Mouse (Mus musculus): ENCODE results near the gene Hbs1l. TPM values are rescaled to one million over a fixed set of nuclear protein-coding genes. Genes with fewer than 3 reads are reported as not detected.

Hbs1l gene
- polyA plus RNA-seq, 1 experiment from 2014 or later = 77.0 TPM

DNA sequence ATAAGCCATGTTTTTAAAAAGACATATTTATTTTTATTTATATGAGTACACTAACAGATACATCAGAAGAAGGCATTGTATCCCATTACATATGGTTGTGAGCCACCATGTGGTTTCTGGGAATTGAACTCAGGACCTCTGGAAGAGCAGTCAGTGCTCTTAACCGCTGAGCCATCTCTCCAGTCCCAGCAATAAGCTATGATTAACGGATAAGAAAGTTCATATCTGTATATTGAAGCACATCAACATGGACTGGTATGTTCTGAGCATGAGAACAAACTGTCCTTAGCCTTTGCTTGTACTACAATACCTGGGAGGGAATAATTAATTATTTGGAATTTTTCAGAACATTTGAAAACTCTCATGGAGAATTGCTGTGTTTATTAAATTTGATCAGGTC, 25.9 kb upstream of the Hbs1l start:
- H3K36me3 ChIP-seq = no peaks in the 10 kb centered on the region
- H3K9me3 ChIP-seq (replicated peaks) = no peaks in the 10 kb centered on the region
- no peak for ATAC-seq (ENCODE audit: insufficient number of reproducible peaks, low FRiP score)
- no peak overlapping the region for H3K4me2 ChIP-seq
- no peak overlapping the region for H3K9ac ChIP-seq
- H3K27me3 ChIP-seq (replicated peaks) = no peaks in the 10 kb centered on the region
- H3K4me3 ChIP-seq = no peak overlapping the region
- no peaks in the 10 kb centered on the region; the same call in 1 of the 2 replicates for H3K4me1 ChIP-seq (replicated peaks)
- H3K27ac ChIP-seq (ENCODE audit: poor library complexity, severe bottlenecking) = no peak overlapping the region
- 86% methylated on average over 2 of the region's 2 CpGs for WGBS

DNA sequence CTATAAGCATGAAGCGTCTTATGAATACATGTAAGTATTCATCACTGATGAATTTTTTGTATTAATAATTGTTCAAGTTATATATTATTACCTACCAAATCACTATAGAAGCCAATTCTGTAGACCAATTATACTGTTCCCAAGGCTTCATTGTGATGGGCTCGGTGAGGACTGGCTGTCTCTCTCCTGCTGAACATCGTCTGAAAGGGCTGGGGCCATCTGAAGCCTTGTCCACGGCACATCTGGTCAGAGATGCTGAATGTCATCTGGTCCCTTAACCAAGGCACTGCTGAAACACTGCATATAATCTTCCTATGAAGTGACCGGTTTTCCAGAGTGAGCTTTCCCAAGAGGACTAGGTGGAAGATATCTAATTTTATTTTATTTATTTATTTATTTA, 24.9 kb upstream of the Hbs1l start:
- Histone ChIP-seq H3K4me3 (no peak overlapping the region), H3K27ac (ENCODE audit: poor library complexity, severe bottlenecking) (no peak overlapping the region), H3K9me3 (replicated peaks) (no peaks in the 10 kb centered on the region), H3K4me1 (replicated peaks) (no peaks in the 10 kb centered on the region; the same call in 1 of the 2 replicates), H3K27me3 (replicated peaks) (no peaks in the 10 kb centered on the region), H3K9ac (no peak overlapping the region), H3K4me2 (no peak overlapping the region), H3K36me3 (no peaks in the 10 kb centered on the region)
- WGBS = 86% methylated on average over 5 of the region's 5 CpGs
- no peak for ATAC-seq (ENCODE audit: insufficient number of reproducible peaks, low FRiP score)

DNA sequence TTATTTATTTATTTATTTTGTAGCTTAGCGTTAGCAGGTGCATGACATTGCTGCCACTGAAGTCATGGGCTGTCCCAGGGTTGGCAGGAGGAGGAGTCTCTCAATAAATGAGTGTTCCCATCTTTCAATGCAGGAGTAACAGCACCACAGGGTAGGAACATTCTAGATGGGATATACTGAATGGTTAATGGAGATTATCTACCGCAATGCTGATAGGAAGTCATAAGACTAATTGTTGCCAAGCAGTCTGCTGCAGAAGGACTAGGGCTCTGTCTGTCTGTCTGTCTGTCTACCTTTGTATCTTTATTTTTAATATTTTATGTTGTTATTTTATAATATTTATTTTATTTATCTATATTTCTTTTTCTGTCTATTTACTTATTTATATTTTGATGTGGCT, 24.5 kb upstream of the Hbs1l start:
- no peak overlapping the region for H3K4me2 ChIP-seq
- ATAC-seq (ENCODE audit: insufficient number of reproducible peaks, low FRiP score) = no peak
- H3K9me3 ChIP-seq (replicated peaks) = no peaks in the 10 kb centered on the region
- H3K9ac ChIP-seq = no peak overlapping the region
- no peak overlapping the region for H3K27ac ChIP-seq (ENCODE audit: poor library complexity, severe bottlenecking)
- H3K36me3 ChIP-seq = no peaks in the 10 kb centered on the region
- H3K4me1 ChIP-seq (replicated peaks) = no peaks in the 10 kb centered on the region; the same call in 1 of the 2 replicates
- H3K27me3 ChIP-seq (replicated peaks) = no peaks in the 10 kb centered on the region
- WGBS = 93% methylated on average over 2 of the region's 2 CpGs
- H3K4me3 ChIP-seq = no peak overlapping the region

DNA sequence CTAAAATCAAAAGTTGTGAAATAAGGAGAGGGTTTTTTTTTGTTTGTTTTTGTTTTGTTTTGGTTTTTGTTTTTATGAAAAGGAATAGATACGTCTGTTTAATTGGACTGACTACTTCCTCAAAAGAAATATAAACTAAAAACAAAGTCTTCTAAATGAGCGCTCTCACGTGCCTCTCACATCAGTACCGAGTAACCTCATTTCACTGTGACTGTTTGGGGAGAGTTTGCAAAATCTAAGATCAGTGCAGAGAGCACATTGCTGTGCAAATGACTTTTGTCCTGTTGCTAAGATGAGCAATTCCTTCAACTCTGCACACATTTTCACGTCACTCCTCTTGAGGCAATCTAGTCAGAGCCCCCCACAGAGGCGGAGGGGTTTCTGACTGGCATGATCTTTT, 24.0 kb upstream of the Hbs1l start:
- 76% methylated on average over 6 of the region's 6 CpGs for WGBS
- H3K27ac ChIP-seq (ENCODE audit: poor library complexity, severe bottlenecking) = no peak overlapping the region
- no peak for ATAC-seq (ENCODE audit: insufficient number of reproducible peaks, low FRiP score)
- H3K4me1 ChIP-seq (replicated peaks) = no peaks in the 10 kb centered on the region; the same call in 1 of the 2 replicates
- no peak overlapping the region for H3K4me3 ChIP-seq
- H3K9ac ChIP-seq = no peak overlapping the region
- no peaks in the 10 kb centered on the region for H3K9me3 ChIP-seq (replicated peaks)
- no peaks in the 10 kb centered on the region for H3K36me3 ChIP-seq
- no peak overlapping the region for H3K4me2 ChIP-seq
- no peaks in the 10 kb centered on the region for H3K27me3 ChIP-seq (replicated peaks)

DNA sequence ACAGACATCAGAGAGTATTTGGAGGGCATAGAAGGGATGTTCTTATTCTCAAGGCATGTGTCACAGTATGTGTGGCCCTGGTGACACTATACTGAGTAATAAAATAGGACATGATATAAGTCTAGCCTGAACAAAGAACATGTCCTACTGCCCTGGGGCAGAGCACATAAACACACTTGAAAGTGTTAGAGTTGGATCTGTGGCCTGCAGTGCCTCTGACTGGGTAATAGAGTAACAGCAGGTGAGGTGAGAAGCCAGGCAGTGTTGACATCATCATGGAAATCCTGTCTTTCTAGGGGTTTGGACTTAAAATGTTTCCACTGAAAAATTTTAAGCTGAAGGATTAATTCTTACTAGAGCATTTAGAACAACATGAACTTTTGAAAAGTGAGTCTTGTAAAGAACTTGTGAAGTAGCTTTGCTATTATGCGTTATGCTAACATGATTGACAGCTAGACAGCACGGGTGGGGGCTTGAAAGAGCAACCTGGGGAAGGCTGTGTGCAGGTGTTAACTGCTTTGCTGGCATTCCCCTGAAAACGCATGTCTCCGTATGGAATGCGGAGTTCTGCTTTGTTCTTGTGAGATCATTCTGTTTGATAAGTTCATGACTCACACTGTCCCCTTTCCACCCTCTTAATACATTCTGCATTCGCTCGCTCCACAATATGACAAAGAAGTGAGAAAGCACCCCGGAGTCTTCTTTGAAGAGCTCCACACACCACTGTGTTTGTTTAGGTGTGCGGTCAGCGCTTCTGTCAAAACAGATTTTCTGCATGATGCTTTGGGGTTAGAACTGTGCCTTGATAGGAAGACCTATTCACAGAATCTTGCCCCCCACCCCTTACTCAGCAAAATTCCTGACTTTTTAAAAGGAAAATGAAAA, 8.3 kb upstream of the Hbs1l start:
- H3K27me3 ChIP-seq (replicated peaks) = no peaks in the 10 kb centered on the region
- H3K36me3 ChIP-seq = no peaks in the 10 kb centered on the region
- ATAC-seq (ENCODE audit: insufficient number of reproducible peaks, low FRiP score) = no peak
- no peak overlapping the region for H3K9ac ChIP-seq
- no peaks in the 10 kb centered on the region for H3K9me3 ChIP-seq (replicated peaks)
- WGBS = 66% methylated on average over 10 of the region's 10 CpGs
- H3K4me1 ChIP-seq (replicated peaks) = no peaks in the 10 kb centered on the region
- no peak overlapping the region for H3K4me2 ChIP-seq
- H3K4me3 ChIP-seq = no peak overlapping the region
- H3K27ac ChIP-seq (ENCODE audit: poor library complexity, severe bottlenecking) = no peak overlapping the region

DNA sequence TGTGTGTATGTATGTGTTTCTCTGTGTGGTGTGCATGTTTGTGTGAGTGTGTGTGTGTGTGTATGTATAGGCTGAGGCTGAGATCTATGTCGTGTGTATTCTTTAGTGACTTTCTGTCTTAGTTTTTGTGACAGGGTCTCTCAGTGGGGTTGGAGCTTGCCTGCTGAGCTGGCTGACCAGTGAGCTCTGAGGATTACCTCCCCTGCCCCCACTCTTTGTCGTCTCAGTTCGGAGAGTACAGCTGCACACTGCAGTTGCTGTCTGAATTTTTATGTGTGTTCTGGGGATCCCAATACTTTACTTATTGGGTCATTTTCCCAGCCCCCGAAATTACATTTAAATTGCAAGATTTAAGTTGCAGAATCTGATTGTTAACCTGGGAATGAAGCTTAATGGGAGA, 4.6 kb upstream of the Hbs1l start:
- no peaks in the 10 kb centered on the region for H3K4me1 ChIP-seq (replicated peaks)
- H3K4me2 ChIP-seq = no peak overlapping the region
- no peak for ATAC-seq (ENCODE audit: insufficient number of reproducible peaks, low FRiP score)
- 48% methylated on average over 4 of the region's 4 CpGs for WGBS
- no peaks in the 10 kb centered on the region for H3K36me3 ChIP-seq
- no peak overlapping the region for H3K9ac ChIP-seq
- H3K27ac ChIP-seq (ENCODE audit: poor library complexity, severe bottlenecking) = no peak overlapping the region
- no peak overlapping the region for H3K4me3 ChIP-seq
- H3K27me3 ChIP-seq (replicated peaks) = no peaks in the 10 kb centered on the region
- no peaks in the 10 kb centered on the region for H3K9me3 ChIP-seq (replicated peaks)

DNA sequence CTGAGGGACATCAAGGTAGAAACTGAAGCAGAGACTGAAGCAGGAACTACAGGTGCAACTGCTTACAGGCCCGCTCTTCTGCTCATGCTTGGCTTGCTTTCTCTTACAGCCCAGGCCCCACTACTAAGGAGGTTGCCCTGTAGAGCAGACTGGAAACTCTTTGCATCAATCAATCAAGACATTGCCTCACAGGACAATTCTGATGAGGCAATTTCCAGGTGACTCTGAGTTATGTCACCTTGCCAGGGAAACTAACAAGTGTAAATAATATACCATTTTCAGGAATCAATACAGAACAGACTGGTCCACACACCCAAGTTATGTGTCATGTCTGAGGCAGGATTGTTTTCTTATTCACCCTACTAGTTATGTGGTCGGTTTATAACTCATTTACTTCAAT, 1.6 kb upstream of the Hbs1l start:
- no peak overlapping the region for H3K4me3 ChIP-seq
- WGBS = 90% methylated on average over 2 of the region's 2 CpGs
- no peaks in the 10 kb centered on the region for H3K27me3 ChIP-seq (replicated peaks)
- ATAC-seq (ENCODE audit: insufficient number of reproducible peaks, low FRiP score) = no peak
- H3K27ac ChIP-seq (ENCODE audit: poor library complexity, severe bottlenecking) = no peak overlapping the region
- H3K36me3 ChIP-seq = peaks cover 2% of the 10 kb centered on the region; the same call in 1 of the 2 replicates
- H3K9ac ChIP-seq = no peak overlapping the region
- H3K4me2 ChIP-seq = no peak overlapping the region
- H3K9me3 ChIP-seq (replicated peaks) = no peaks in the 10 kb centered on the region
- peaks cover 12% of the 10 kb centered on the region for H3K4me1 ChIP-seq (replicated peaks)

DNA sequence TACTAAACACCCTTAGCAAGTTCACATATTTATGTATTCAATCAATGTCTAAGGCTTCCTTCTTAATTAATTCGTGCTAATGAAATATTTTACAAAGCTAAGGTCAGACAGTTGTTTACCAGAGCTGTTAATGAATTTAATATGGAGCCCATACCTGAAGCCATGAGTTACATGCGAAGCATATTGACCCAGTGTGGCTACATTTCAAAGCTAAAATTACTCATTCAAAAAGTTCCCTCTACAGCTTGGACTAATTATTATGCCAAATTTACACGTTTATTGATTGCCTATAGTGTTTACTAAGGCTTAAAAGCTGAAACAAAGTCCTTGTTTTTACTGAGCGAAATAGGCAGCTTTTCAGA, 401 bp upstream of the Hbs1l start:
- peaks cover 12% of the 10 kb centered on the region for H3K36me3 ChIP-seq
- no peaks in the 10 kb centered on the region for H3K9me3 ChIP-seq (replicated peaks)
- peak overlapping the region; percentile 97; the same call in 1 of the 2 replicates for H3K9ac ChIP-seq
- peak overlapping the region; percentile 100 for H3K4me3 ChIP-seq
- H3K27me3 ChIP-seq (replicated peaks) = no peaks in the 10 kb centered on the region
- peak overlapping the region; percentile 89 for H3K4me2 ChIP-seq
- WGBS = 50% methylated on average over 4 of the region's 4 CpGs
- H3K27ac ChIP-seq (ENCODE audit: poor library complexity, severe bottlenecking) = no peak overlapping the region
- ATAC-seq (ENCODE audit: insufficient number of reproducible peaks, low FRiP score) = no peak
- H3K4me1 ChIP-seq (replicated peaks) = peaks cover 12% of the 10 kb centered on the region

DNA sequence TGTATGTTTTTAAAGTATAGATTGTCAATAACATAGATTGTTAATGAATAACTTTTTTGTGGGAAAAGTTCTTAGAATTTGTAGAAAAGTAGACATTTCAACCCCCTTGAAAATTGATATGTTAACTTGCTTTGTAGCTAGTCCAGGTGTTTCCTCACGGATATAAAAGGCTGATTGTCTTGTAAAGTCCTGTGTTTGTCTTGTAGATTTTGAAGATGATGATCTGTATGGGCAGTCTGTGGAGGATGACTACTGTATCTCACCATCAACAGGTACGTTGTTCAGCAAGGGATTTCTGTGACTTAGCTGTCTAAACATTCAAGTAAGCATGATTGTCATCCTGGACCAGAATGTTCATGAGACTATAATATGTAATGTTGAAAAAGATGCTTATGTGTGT, 3.2 kb downstream of the Hbs1l start:
- peaks cover 34% of the 10 kb centered on the region for H3K36me3 ChIP-seq
- H3K27ac ChIP-seq (ENCODE audit: poor library complexity, severe bottlenecking) = no peak overlapping the region
- no peak overlapping the region for H3K9ac ChIP-seq
- WGBS = 87% methylated on average over 2 of the region's 2 CpGs
- no peak overlapping the region for H3K4me2 ChIP-seq
- no peak overlapping the region for H3K4me3 ChIP-seq
- ATAC-seq (ENCODE audit: insufficient number of reproducible peaks, low FRiP score) = no peak
- no peaks in the 10 kb centered on the region for H3K9me3 ChIP-seq (replicated peaks)
- peaks cover 15% of the 10 kb centered on the region for H3K4me1 ChIP-seq (replicated peaks)
- no peaks in the 10 kb centered on the region for H3K27me3 ChIP-seq (replicated peaks)

DNA sequence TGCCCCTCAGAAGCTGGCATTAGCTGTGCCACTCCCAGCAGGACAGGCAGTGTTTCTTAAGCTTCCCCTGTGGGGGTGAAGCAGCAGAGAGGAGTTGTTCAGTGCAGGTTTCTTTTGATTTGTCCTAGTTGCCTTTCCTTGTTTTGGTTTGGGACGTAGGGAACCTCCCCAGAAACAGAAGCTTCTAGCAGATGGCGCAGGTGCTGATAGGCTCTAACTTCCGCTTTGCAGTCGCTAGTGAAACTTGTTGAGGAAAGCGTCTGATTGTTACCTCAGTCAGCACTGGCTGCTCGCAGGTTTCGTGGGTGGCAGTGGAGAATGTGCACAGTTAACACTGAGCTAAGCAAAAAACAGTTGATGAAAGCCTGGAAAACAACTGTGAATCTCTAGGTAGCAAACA, 6.0 kb downstream of the Hbs1l start:
- 83% methylated on average over 7 of the region's 7 CpGs for WGBS
- no peak overlapping the region for H3K4me2 ChIP-seq

DNA sequence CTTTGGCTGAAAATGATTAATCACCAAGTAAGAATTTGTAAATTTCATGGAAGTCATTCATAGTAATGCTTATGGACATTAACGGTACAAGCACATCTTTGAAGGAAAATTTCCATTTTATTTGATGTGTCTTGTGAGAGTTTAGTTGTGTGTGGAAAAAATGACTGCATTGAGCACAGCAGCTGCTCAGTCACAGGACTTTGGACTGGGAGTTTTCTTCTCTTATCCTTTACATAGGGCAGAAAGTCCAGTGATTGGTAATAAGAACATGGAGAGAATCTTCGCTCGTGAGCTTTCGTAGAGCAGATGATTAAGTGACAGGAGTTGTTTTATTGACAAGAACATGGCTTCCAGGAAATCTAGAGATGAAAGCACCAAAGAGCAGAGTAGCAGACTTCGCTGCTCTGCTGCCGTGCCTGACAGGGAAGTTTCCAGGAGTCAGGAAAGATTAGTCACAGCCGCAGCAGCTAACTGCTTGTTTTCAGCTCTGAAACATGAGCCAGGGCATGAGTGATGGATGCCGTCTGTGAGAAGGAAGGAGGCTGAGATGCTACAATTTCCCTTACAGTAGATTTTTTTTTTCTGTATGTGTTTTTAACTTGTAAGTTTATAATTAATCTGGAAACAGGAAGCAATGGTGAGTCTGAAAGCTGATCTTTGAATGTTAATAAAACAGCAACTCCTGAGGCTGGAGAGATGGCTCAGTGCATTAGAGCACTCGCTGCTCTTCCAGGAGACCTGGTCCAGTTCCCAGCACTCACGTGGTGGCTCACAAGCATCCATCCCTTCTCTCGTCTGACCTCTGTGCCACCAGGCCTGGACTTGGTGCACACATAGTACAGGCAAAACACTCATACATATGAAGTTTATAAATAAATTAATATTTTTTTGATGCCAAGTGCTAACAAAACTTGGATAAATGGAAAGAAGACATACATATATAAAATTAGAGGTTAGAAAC, 9.2 kb downstream of the Hbs1l start:
- H3K27ac ChIP-seq (ENCODE audit: poor library complexity, severe bottlenecking) = peak overlapping the region; percentile 64; the same call in 1 of the 2 replicates
- H3K4me1 ChIP-seq (replicated peaks) = 0 out of 2 replicates have a peak, but pooled peaks cover 4% of the 10 kb centered on the region

More for the DNA sequence above, 6.0 kb downstream of the Hbs1l start:
- Histone ChIP-seq H3K9me3 (replicated peaks) (no peaks in the 10 kb centered on the region), H3K27me3 (replicated peaks) (no peaks in the 10 kb centered on the region), H3K4me3 (no peak overlapping the region), H3K4me1 (replicated peaks) (peaks cover 14% of the 10 kb centered on the region), H3K36me3 (peaks cover 50% of the 10 kb centered on the region), H3K27ac (ENCODE audit: poor library complexity, severe bottlenecking) (no peak overlapping the region), H3K9ac (no peak overlapping the region)
- no peak for ATAC-seq (ENCODE audit: insufficient number of reproducible peaks, low FRiP score)

More for the DNA sequence above, 9.2 kb downstream of the Hbs1l start:
- H3K4me2 ChIP-seq = no peak overlapping the region
- H3K9me3 ChIP-seq (replicated peaks) = no peaks in the 10 kb centered on the region
- no peak overlapping the region for H3K4me3 ChIP-seq
- H3K9ac ChIP-seq = no peak overlapping the region
- WGBS = 58% methylated on average over 11 of the region's 11 CpGs
- no peaks in the 10 kb centered on the region for H3K27me3 ChIP-seq (replicated peaks)
- peaks cover 46% of the 10 kb centered on the region for H3K36me3 ChIP-seq
- no peak for ATAC-seq (ENCODE audit: insufficient number of reproducible peaks, low FRiP score)
